9 mouse cellular contexts compared by ENCODE assay signal in genomic region chr11:59538387-59538786, GRCm38 (mm10). TPM values are rescaled to one million over a fixed set of nuclear protein-coding genes. Genes with fewer than 3 reads are reported as not detected.
DNase-seq lines count a peak whose midpoint lies in the region; ATAC-seq lines count a peak whose summit lies in the region.
"Had no signal": no experiment of that assay in that cellular context is flagged by ENCODE, and none has a peak within 500 bp of the region (broad histone marks: within the 10 kb centered on the region; RNA-seq: fewer than 3 reads in every experiment).

No protein-coding gene starts in this region.

- no peak for ATAC-seq in kidney, embryonic 15.5 days (replicated peaks; ENCODE audit: low FRiP score)
- ATAC-seq in lung, embryonic 15.5 days (ENCODE audit: borderline replicate concordance, extremely low read depth, low FRiP score, low TSS enrichment), result peak; percentile 52; the same call in 1 of the 2 replicates
- ATAC-seq in forebrain, embryonic 16.5 days, result no peak

- intact Hi-C loops in gastrocnemius, postnatal 14 days (cut with DNase I; ENCODE audit: low total_unique reads), result no loop called here

- 30% methylated on average over 11 of the region's 11 CpGs for WGBS in kidney, embryonic 15.5 days
- 18% methylated on average over 11 of the region's 11 CpGs for WGBS in lung, embryonic 15.5 days
- WGBS in forebrain, embryonic 16.5 days, result 42% methylated on average over 11 of the region's 11 CpGs

- peak overlapping the region; percentile 81; the same call in 1 of the 2 replicates for H3K27ac ChIP-seq in kidney, embryonic 15.5 days
- no peak overlapping the region for H3K27ac ChIP-seq in lung, embryonic 15.5 days
- no peak overlapping the region for H3K27ac ChIP-seq in forebrain, embryonic 16.5 days (ENCODE audit: low read length)

- peak overlapping the region; percentile 48 for H3K4me2 ChIP-seq in kidney, embryonic 15.5 days
- H3K4me2 ChIP-seq in lung, embryonic 15.5 days, result peak overlapping the region; percentile 37
- no peak overlapping the region for H3K4me2 ChIP-seq in forebrain, embryonic 16.5 days (ENCODE audit: low read length)

- H3K36me3 ChIP-seq in kidney, embryonic 15.5 days, result no peaks in the 10 kb centered on the region
- H3K36me3 ChIP-seq in lung, embryonic 15.5 days, result no peaks in the 10 kb centered on the region
- no peaks in the 10 kb centered on the region for H3K36me3 ChIP-seq in forebrain, embryonic 16.5 days (ENCODE audit: control insufficient read depth, insufficient read depth)

- DNase-seq in layer of hippocampus, adult 11-12 months (ENCODE audit: low spot score), result peak; percentile 75
- DNase-seq in layer of hippocampus, adult 9-10 months (ENCODE audit: low spot score), result no peak
- DNase-seq in adrenal gland, adult 18-20 months (ENCODE audit: low spot score in 2 of 2), result peak; percentile 23 to 62
- DNase-seq in gastrocnemius, postnatal 14 days, result peak; percentile 74
- DNase-seq in spleen, postnatal 4 days (ENCODE audit: low spot score in 2 of 2), result peak; percentile 45 to 69

- H3K4me1 ChIP-seq in kidney, embryonic 15.5 days, result peaks cover 14% of the 10 kb centered on the region
- H3K4me1 ChIP-seq in lung, embryonic 15.5 days, result peaks cover 14% of the 10 kb centered on the region
- no peaks in the 10 kb centered on the region for H3K4me1 ChIP-seq in forebrain, embryonic 16.5 days (replicated peaks; ENCODE audit: control insufficient read depth, insufficient read depth, low read length)

- H3K9ac ChIP-seq in kidney, embryonic 15.5 days, result no peak overlapping the region
- no peak overlapping the region for H3K9ac ChIP-seq in lung, embryonic 15.5 days
- no peak overlapping the region for H3K9ac ChIP-seq in forebrain, embryonic 16.5 days (replicated peaks; ENCODE audit: low read depth, low read length)

- H3K4me3 ChIP-seq in kidney, embryonic 15.5 days (replicated peaks), result peak overlapping the region; percentile 15
- H3K4me3 ChIP-seq in lung, embryonic 15.5 days, result no peak overlapping the region
- H3K4me3 ChIP-seq in forebrain, embryonic 16.5 days (replicated peaks; ENCODE audit: low read length), result no peak overlapping the region

- no peaks in the 10 kb centered on the region for H3K27me3 ChIP-seq in kidney, embryonic 15.5 days
- no peaks in the 10 kb centered on the region for H3K27me3 ChIP-seq in lung, embryonic 15.5 days
- H3K27me3 ChIP-seq in forebrain, embryonic 16.5 days (replicated peaks; ENCODE audit: control insufficient read depth, insufficient read depth, low read length), result no peaks in the 10 kb centered on the region

- no peaks in the 10 kb centered on the region for H3K9me3 ChIP-seq in kidney, embryonic 15.5 days (replicated peaks)
- H3K9me3 ChIP-seq in lung, embryonic 15.5 days, result no peaks in the 10 kb centered on the region
- H3K9me3 ChIP-seq in forebrain, embryonic 16.5 days (ENCODE audit: control insufficient read depth, low read length), result no peaks in the 10 kb centered on the region

RNA-seq across cellular contexts. Expression of gene Nlrp3, which starts 3.0 kb away (rescaled TPM):
- total RNA-seq in adrenal gland, adult 18-20 months (2021), result under 1 TPM; 0.96 to 0.99 TPM
- under 1 TPM; 0.27 to 0.42 TPM for total RNA-seq in gastrocnemius, postnatal 14 days (2021)
- polyA plus RNA-seq in kidney, embryonic 15.5 days (2015; fragmentation: Nextera tagmentation; extraction: Ambion mirVana), result 0.08 and 0.32 TPM in 2 replicates
- 0.24 and 0.42 TPM in 2 replicates for polyA plus RNA-seq in lung, embryonic 15.5 days (2015; fragmentation: Nextera tagmentation; extraction: Ambion mirVana)
- 0.11 and 0.77 TPM in 2 replicates for polyA plus RNA-seq in forebrain, embryonic 16.5 days (2015; fragmentation: Nextera tagmentation; extraction: Ambion mirVana)
- polyA plus RNA-seq: limb, embryonic 11.5 days had no signal

RNA-seq across cellular contexts. Expression of gene Zkscan17, which starts 11.8 kb away (rescaled TPM):
- 10 to 100 TPM; 13.7 to 15.5 TPM for total RNA-seq in adrenal gland, adult 18-20 months (2021)
- 10 to 100 TPM; 12.1 to 15.4 TPM for total RNA-seq in gastrocnemius, postnatal 14 days (2021)
- polyA plus RNA-seq in kidney, embryonic 15.5 days (2015; fragmentation: Nextera tagmentation; extraction: Ambion mirVana), result 26.5 and 29.2 TPM in 2 replicates
- 25.4 and 25.5 TPM in 2 replicates for polyA plus RNA-seq in lung, embryonic 15.5 days (2015; fragmentation: Nextera tagmentation; extraction: Ambion mirVana)
- 16.6 and 16.8 TPM in 2 replicates for polyA plus RNA-seq in forebrain, embryonic 16.5 days (2015; fragmentation: Nextera tagmentation; extraction: Ambion mirVana)

RNA-seq across cellular contexts. Expression of gene Olfr222, which starts 37.6 kb away (rescaled TPM):
- total RNA-seq in adrenal gland, adult 18-20 months (2021), result not detected
- total RNA-seq in gastrocnemius, postnatal 14 days (2021), result not detected
- not detected in 2 replicates for polyA plus RNA-seq in kidney, embryonic 15.5 days (2015; fragmentation: Nextera tagmentation; extraction: Ambion mirVana)
- not detected in 2 replicates for polyA plus RNA-seq in lung, embryonic 15.5 days (2015; fragmentation: Nextera tagmentation; extraction: Ambion mirVana)
- polyA plus RNA-seq in forebrain, embryonic 16.5 days (2015; fragmentation: Nextera tagmentation; extraction: Ambion mirVana), result not detected in 2 replicates
- polyA plus RNA-seq: limb, embryonic 11.5 days had no signal

RNA-seq across cellular contexts. Expression of gene Olfr223, which starts 54.7 kb away (rescaled TPM):
- total RNA-seq in adrenal gland, adult 18-20 months (2021), result not detected
- total RNA-seq in gastrocnemius, postnatal 14 days (2021), result not detected
- polyA plus RNA-seq in kidney, embryonic 15.5 days (2015; fragmentation: Nextera tagmentation; extraction: Ambion mirVana), result not detected in 2 replicates
- polyA plus RNA-seq in lung, embryonic 15.5 days (2015; fragmentation: Nextera tagmentation; extraction: Ambion mirVana), result not detected in 2 replicates
- polyA plus RNA-seq in forebrain, embryonic 16.5 days (2015; fragmentation: Nextera tagmentation; extraction: Ambion mirVana), result not detected in 2 replicates
- polyA plus RNA-seq: limb, embryonic 11.5 days had no signal
